Mouse (Mus musculus) gastrocnemius, postnatal 14 days (tissue): ENCODE measurements around the gene Olfr643. TPM values are rescaled to one million over a fixed set of nuclear protein-coding genes. Genes with fewer than 3 reads are reported as not detected.
"Not testable (repeated sequence)": the region's sequence is repeated elsewhere in the genome, so short reads cannot be mapped to it uniquely, and the experiment has no call there.

Experiments
- DNase-seq: peaks from one replicate; pipeline ENCODE4 v3.0.0; 2021; ENCODE audit warnings: mixed read lengths
- intact Hi-C: fragments of 180-260 bp; cut with DNase I; formaldehyde crosslinking; loops from one replicate; pipeline ENCODE4 v1.15.1; 2025; ENCODE audit warnings: low total_unique reads
- total RNA-seq, 2 experiments: library from RNA; stranded (reverse); gene quantifications; 2 replicates each; pipeline ENCODE4 v1.2.3; 2021

The Olfr643 gene
- total RNA-seq, 2 experiments from 2014 or later, result not detected

GRCm38 (mm10) chr7:104026978-104027377 lies 110.2 kb downstream of the Olfr643 start:
- DNase-seq, result no peak

GRCm38 (mm10) chr7:104025473-104025872 lies 111.7 kb downstream of the Olfr643 start, which contains the start of gene Olfr640:
Gene Olfr640, minus strand, starts transcription at chr7:104025573.
- DNase-seq, result no peak
- intact Hi-C loops, result no loop called here

More at GRCm38 (mm10) chr7:104026978-104027377, 110.2 kb downstream of the Olfr643 start:
- intact Hi-C loops, result no loop called here

- no peak for DNase-seq
- intact Hi-C loops, result no loop called here
These were observed 115.6 kb downstream of the Olfr643 start for GRCm38 (mm10) chr7:104021651-104022050.

GRCm38 (mm10) chr7:104018953-104019352 lies 118.3 kb downstream of the Olfr643 start:
- intact Hi-C loops, result no loop called here
- DNase-seq, result no peak

- intact Hi-C loops, result no loop called here
These were observed 120.0 kb downstream of the Olfr643 start, which contains the start of gene Olfr639 for GRCm38 (mm10) chr7:104017203-104017602. Gene Olfr639, minus strand, starts transcription at chr7:104017303.

GRCm38 (mm10) chr7:103999124-103999523 lies 138.1 kb downstream of the Olfr643 start:
- DNase-seq, result no peak
- intact Hi-C loops, result no loop called here

More at GRCm38 (mm10) chr7:104017203-104017602, 120.0 kb downstream of the Olfr643 start, which contains the start of gene Olfr639:
- DNase-seq, result no peak

GRCm38 (mm10) chr7:103998446-103998845 lies 138.8 kb downstream of the Olfr643 start, which contains the start of gene Olfr638:
Gene Olfr638, plus strand, starts transcription at chr7:103998746.
- intact Hi-C loops, result no loop called here
- DNase-seq, result no peak

- intact Hi-C loops, result no loop called here
These were observed 165.4 kb downstream of the Olfr643 start for GRCm38 (mm10) chr7:103971782-103972181.

GRCm38 (mm10) chr7:103970852-103971251 lies 166.4 kb downstream of the Olfr643 start, which contains the start of gene Olfr635:
Gene Olfr635, plus strand, starts transcription at chr7:103971152.
- DNase-seq, result no peak
- intact Hi-C loops, result no loop called here

More at GRCm38 (mm10) chr7:103971782-103972181, 165.4 kb downstream of the Olfr643 start:
- no peak for DNase-seq

- intact Hi-C loops, DNase-seq: not testable (repeated sequence)
These were observed 170.3 kb downstream of the Olfr643 start for GRCm38 (mm10) chr7:103966873-103967272.

Other genes starting within 250 kb of the Olfr643 start
- not detected for gene Olfr64, start 242.9 kb downstream of the Olfr643 start, total RNA-seq
- not detected for gene Olfr65, start 233.9 kb downstream of the Olfr643 start, total RNA-seq
- gene Olfr631, start 208.6 kb downstream of the Olfr643 start, total RNA-seq, result not detected
- gene Olfr632, start 203.1 kb downstream of the Olfr643 start, total RNA-seq, result not detected
- gene Olfr633, start 193.0 kb downstream of the Olfr643 start, total RNA-seq, result not detected
- gene Olfr635, start 166.3 kb downstream of the Olfr643 start, total RNA-seq, result not detected
- not detected for gene Olfr638, start 138.7 kb downstream of the Olfr643 start, total RNA-seq
- gene Olfr639, start 120.1 kb downstream of the Olfr643 start, total RNA-seq, result not detected
- gene Olfr640, start 111.8 kb downstream of the Olfr643 start, total RNA-seq, result not detected
- not detected for gene Olfr641, start 102.0 kb downstream of the Olfr643 start, total RNA-seq
- gene Olfr642, start 84.7 kb downstream of the Olfr643 start, total RNA-seq, result not detected
- not detected for gene 4930516K23Rik, start 76.0 kb downstream of the Olfr643 start, total RNA-seq
- not detected for gene Olfr644, start 65.5 kb downstream of the Olfr643 start, total RNA-seq
- gene Olfr645, start 51.9 kb downstream of the Olfr643 start, total RNA-seq, result not detected
- gene Olfr646, start 32.5 kb downstream of the Olfr643 start, total RNA-seq, result not detected
- gene Ubqln5, start 7.6 kb downstream of the Olfr643 start, total RNA-seq, result not detected
- not detected for gene Ubqln3, start 5.9 kb upstream of the Olfr643 start, total RNA-seq
- not detected for gene Ubqlnl, start 13.2 kb upstream of the Olfr643 start, total RNA-seq
- gene Olfm5, start 27.4 kb upstream of the Olfr643 start, total RNA-seq, result not detected
- gene Olfr648, start 46.0 kb upstream of the Olfr643 start, total RNA-seq, result not detected
- gene Olfr649, start 58.6 kb upstream of the Olfr643 start, total RNA-seq, result not detected
- under 1 TPM; 0.18 to 0.31 TPM for gene Trim6, start 81.4 kb upstream of the Olfr643 start, total RNA-seq
- gene Trim34a, start 107.1 kb upstream of the Olfr643 start, total RNA-seq, result 1 to 10 TPM; 1.1 to 1.4 TPM
- gene Trim5, start 150.7 kb upstream of the Olfr643 start, total RNA-seq, result under 1 TPM; 0.55 to 0.62 TPM
- gene Trim12a, start 178.1 kb upstream of the Olfr643 start, total RNA-seq, result 1 to 10 TPM; 2.5 TPM
- gene Trim34b, start 192.1 kb upstream of the Olfr643 start, total RNA-seq, result under 1 TPM; 0.14 to 0.24 TPM
- 1 to 10 TPM; 2.1 TPM for gene Trim12c, start 216.0 kb upstream of the Olfr643 start, total RNA-seq
- gene Trim30b, start 232.5 kb upstream of the Olfr643 start, total RNA-seq, result not detected